Mouse (Mus musculus) hindbrain, embryonic 13.5 days (tissue): Measurements from ENCODE around the gene Tob1. TPM values are rescaled to one million over a fixed set of nuclear protein-coding genes. Genes with fewer than 3 reads are reported as not detected.

Experiments used
- ATAC-seq: fragments of 200-750 bp; cut with Nextera tagmentation; 2 replicates; pipeline ENCODE4 v1.8.0; 2017; ENCODE audit warnings: moderate TSS enrichment; ENCODE audit not compliant: low FRiP score
- H3K27ac ChIP-seq: fragments of 300-500 bp; sonication (generic); 2 replicates; pipeline ENCODE4 v1.5.1; 2015; ENCODE audit warnings: inconsistent platforms, mild to moderate bottlenecking, moderate library complexity
- H3K27me3 ChIP-seq: fragments of 300-500 bp; sonication (generic); 2 replicates; pipeline ENCODE4 v1.6.1; 2015; ENCODE audit warnings: mild to moderate bottlenecking, inconsistent platforms
- H3K36me3 ChIP-seq: fragments of 300-500 bp; sonication (generic); 2 replicates; pipeline ENCODE4 v1.6.1; 2015; ENCODE audit warnings: mild to moderate bottlenecking, inconsistent platforms
- H3K4me1 ChIP-seq: fragments of 300-500 bp; sonication (generic); replicated peaks from 2 replicates; pipeline ENCODE4 v1.6.1; 2015; ENCODE audit warnings: inconsistent platforms
- H3K4me2 ChIP-seq: fragments of 300-500 bp; sonication (generic); 2 replicates; pipeline ENCODE4 v1.6.1; 2015; ENCODE audit warnings: inconsistent platforms, mild to moderate bottlenecking, moderate library complexity
- H3K4me3 ChIP-seq: fragments of 300-500 bp; sonication (generic); 2 replicates; pipeline ENCODE4 v1.5.1; 2015; ENCODE audit warnings: mild to moderate bottlenecking, inconsistent platforms
- H3K9ac ChIP-seq: fragments of 300-500 bp; sonication (generic); 2 replicates; pipeline ENCODE4 v1.6.1; 2015; ENCODE audit warnings: mild to moderate bottlenecking, inconsistent platforms
- H3K9me3 ChIP-seq: fragments of 300-500 bp; sonication (generic); 2 replicates; pipeline ENCODE4 v1.6.1; 2016; ENCODE audit warnings: inconsistent platforms
- WGBS: fragments of 180-500 bp; shearing (Covaris S2); methylation state at CpG from one replicate; pipeline ENCODE4 v1.1.7; 2015; 5-methylcytosine and 5-hydroxymethylcytosine counted together
- polyA plus RNA-seq: library from polyadenylated mRNA; unstranded; fragments of >200 nt; fragmentation: Nextera tagmentation; extraction: Ambion mirVana; gene quantifications from 2 replicates; pipeline ENCODE4 v1.2.1, GENCODE M21; 2015

Gene Tob1
- polyA plus RNA-seq, 1 experiment from 2014 or later = 36.0 TPM

GRCm38 (mm10) chr11:94179768-94180167 is 31.5 kb upstream of the Tob1 start:
- Histone ChIP-seq H3K27ac (no peak overlapping the region), H3K9ac (no peak overlapping the region), H3K4me2 (no peak overlapping the region), H3K4me3 (no peak overlapping the region), H3K9me3 (no peaks in the 10 kb centered on the region), H3K4me1 (peaks cover 12% of the 10 kb centered on the region), H3K27me3 (no peaks in the 10 kb centered on the region), H3K36me3 (no peaks in the 10 kb centered on the region)
- WGBS = 23% methylated on average over 1 of the region's 1 CpGs
- no peak for ATAC-seq

- Histone ChIP-seq H3K9ac (no peak overlapping the region), H3K27ac (no peak overlapping the region), H3K9me3 (no peaks in the 10 kb centered on the region), H3K4me1 (peaks cover 11% of the 10 kb centered on the region), H3K4me2 (no peak overlapping the region), H3K36me3 (no peaks in the 10 kb centered on the region), H3K27me3 (no peaks in the 10 kb centered on the region), H3K4me3 (no peak overlapping the region)
- ATAC-seq = no peak
- 85% methylated on average over 4 of the region's 4 CpGs for WGBS
These were observed 31.1 kb upstream of the Tob1 start for GRCm38 (mm10) chr11:94180194-94180593.

DNA sequence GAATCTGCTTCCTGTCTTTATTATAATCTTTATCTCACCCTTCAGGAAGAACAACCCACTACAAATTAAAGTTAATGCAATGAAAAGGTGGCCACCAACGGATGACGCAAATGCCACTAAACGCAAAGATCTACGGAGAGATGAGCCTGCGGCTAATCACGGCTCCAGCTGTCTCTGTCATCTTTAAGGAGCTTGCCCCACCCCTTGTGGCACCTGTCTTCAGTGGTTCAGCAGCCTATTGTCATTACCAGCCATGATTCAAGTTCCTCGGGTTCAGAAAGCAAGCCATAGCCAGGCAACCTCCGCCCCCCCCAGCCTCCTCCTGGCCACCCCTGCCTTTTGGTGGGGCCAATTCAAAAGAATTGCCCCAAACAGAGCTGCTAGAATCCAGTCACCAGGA is 29.6 kb upstream of the Tob1 start:
- H3K9me3 ChIP-seq = no peaks in the 10 kb centered on the region
- no peak overlapping the region for H3K4me3 ChIP-seq
- H3K27ac ChIP-seq = no peak overlapping the region
- H3K36me3 ChIP-seq = no peaks in the 10 kb centered on the region
- 92% methylated on average over 8 of the region's 8 CpGs for WGBS
- no peak overlapping the region for H3K4me2 ChIP-seq
- no peaks in the 10 kb centered on the region for H3K27me3 ChIP-seq
- no peak for ATAC-seq
- 0 out of 2 replicates have a peak, but pooled peaks cover 3% of the 10 kb centered on the region for H3K4me1 ChIP-seq
- H3K9ac ChIP-seq = no peak overlapping the region

DNA sequence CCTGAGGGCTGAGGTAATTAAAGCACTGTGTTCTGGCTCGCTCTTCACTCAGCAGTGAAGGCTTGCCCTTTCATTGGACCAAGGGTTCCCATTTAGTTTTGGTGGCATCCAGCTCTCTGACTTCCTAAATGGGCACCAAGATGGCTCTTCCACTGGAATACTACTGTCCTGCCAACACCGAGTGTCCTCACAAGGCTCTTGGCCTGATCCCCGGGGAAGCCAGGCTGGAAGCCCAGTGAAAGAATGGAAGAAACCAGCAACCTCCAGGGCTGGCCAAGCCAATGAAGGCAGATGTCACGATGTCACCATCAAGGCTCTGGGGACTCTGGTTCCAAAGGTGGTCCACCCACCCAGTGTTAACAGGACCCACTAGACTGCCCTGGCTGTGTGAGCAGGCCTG is 28.5 kb upstream of the Tob1 start:
- H3K4me1 ChIP-seq = 0 out of 2 replicates have a peak, but pooled peaks cover 3% of the 10 kb centered on the region
- no peaks in the 10 kb centered on the region for H3K36me3 ChIP-seq
- H3K4me2 ChIP-seq = no peak overlapping the region
- ATAC-seq = no peak
- no peaks in the 10 kb centered on the region for H3K27me3 ChIP-seq
- 88% methylated on average over 4 of the region's 4 CpGs for WGBS
- no peak overlapping the region for H3K4me3 ChIP-seq
- H3K9me3 ChIP-seq = no peaks in the 10 kb centered on the region
- H3K9ac ChIP-seq = no peak overlapping the region
- no peak overlapping the region for H3K27ac ChIP-seq

DNA sequence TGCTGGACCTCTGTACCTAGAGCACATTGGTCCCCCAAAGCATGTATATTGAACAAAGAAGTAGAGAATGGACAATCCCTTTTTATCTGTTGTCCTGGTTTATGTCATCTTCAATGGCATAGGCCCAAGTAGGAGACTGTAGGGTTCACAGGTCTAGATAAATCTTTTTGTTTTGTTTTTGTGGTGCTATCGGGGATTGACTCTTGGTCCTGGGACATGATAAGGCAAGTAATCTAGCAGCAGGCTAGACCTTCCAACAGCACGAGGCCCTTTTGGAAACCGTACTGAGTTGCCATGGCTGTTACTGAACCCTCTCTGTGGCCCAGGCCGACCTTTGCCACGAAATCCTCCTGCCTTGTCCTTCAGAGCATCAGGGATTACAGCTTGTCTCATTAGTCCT is 28.1 kb upstream of the Tob1 start:
- Histone ChIP-seq H3K4me1 (0 out of 2 replicates have a peak, but pooled peaks cover 3% of the 10 kb centered on the region), H3K9me3 (no peaks in the 10 kb centered on the region), H3K27me3 (no peaks in the 10 kb centered on the region), H3K4me2 (no peak overlapping the region), H3K9ac (no peak overlapping the region), H3K4me3 (no peak overlapping the region), H3K27ac (no peak overlapping the region), H3K36me3 (no peaks in the 10 kb centered on the region)
- no peak for ATAC-seq
- 89% methylated on average over 5 of the region's 5 CpGs for WGBS

DNA sequence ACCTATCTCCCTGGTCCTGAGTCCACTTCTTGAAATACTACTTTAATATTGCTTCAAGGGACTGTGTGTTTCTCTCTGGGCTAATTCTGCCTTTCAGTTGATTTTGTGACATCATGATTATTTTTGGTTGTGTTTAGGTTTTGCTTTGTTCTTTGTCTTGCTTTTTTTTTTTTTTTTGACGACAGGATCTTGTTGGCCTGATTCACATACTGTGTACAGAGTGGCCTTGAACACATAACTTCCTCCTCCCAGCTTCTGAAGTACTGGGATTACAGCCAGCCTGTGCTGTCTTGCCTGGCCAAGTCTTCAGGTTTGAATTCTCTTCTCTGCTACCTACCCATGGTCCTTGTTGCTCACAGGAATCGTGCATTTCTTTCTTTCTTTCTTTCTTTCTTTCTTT is 27.6 kb upstream of the Tob1 start:
- Histone ChIP-seq H3K27me3 (no peaks in the 10 kb centered on the region), H3K9ac (no peak overlapping the region), H3K36me3 (no peaks in the 10 kb centered on the region), H3K4me3 (no peak overlapping the region), H3K4me2 (no peak overlapping the region), H3K4me1 (0 out of 2 replicates have a peak, but pooled peaks cover 3% of the 10 kb centered on the region), H3K9me3 (no peaks in the 10 kb centered on the region), H3K27ac (no peak overlapping the region)
- no peak for ATAC-seq
- WGBS = 86% methylated on average over 2 of the region's 2 CpGs

DNA sequence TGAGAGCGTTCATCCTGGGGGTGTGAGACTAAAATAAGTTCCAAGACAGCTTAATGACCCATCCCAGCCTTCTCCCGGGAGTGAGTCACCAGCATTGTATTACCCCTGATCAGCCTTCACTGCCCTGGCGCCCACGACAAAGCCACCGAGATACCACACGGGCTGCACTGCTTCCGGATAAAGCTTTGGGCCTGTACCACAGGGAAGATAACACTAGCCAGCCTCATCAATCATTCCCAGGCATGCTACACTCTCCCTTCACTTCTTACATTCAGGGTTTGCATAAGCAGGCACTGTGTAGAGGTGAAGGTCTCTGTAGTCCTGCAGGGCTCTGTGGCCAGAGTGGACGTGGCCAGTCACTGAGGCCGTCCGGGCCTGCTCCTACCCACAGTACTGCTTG is 21.7 kb upstream of the Tob1 start:
- ATAC-seq = no peak
- Histone ChIP-seq H3K9me3 (no peaks in the 10 kb centered on the region), H3K27ac (peak overlapping the region; percentile 37; the same call in 1 of the 2 replicates), H3K4me2 (no peak overlapping the region), H3K9ac (no peak overlapping the region), H3K4me1 (peaks cover 18% of the 10 kb centered on the region), H3K36me3 (no peaks in the 10 kb centered on the region), H3K4me3 (no peak overlapping the region), H3K27me3 (no peaks in the 10 kb centered on the region)
- 51% methylated on average over 10 of the region's 10 CpGs for WGBS

GRCm38 (mm10) chr11:94190665-94191064 is 20.6 kb upstream of the Tob1 start:
- Histone ChIP-seq H3K9ac (no peak overlapping the region), H3K4me1 (peaks cover 23% of the 10 kb centered on the region), H3K36me3 (no peaks in the 10 kb centered on the region), H3K4me2 (no peak overlapping the region), H3K4me3 (no peak overlapping the region), H3K27me3 (no peaks in the 10 kb centered on the region), H3K27ac (no peak overlapping the region), H3K9me3 (no peaks in the 10 kb centered on the region)
- ATAC-seq = no peak
- WGBS = 76% methylated on average over 5 of the region's 5 CpGs

DNA sequence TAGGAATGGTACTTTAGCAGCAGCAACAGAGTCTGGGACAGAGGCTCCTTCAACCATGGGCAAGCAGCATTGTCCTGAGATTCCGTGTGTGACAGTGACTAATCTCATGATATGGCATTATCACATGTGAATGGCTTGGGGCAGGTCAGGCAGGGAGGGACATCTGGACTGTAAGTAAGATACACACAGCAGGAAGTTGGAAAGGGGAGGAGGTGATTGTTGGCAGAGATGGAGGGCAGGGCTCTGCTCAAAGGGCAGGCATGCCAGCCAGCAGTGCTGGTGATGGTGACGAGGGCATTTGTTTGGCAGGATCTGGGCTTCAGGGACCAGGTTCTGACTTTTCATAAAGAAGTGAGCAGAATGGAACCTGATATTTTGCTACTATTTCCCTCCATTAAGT is 18.1 kb upstream of the Tob1 start:
- ATAC-seq = no peak
- Histone ChIP-seq H3K27ac (0 out of 2 replicates have a peak overlapping the region, but pooled peaks have one; percentile 18), H3K4me2 (no peak overlapping the region), H3K4me1 (peaks cover 23% of the 10 kb centered on the region), H3K4me3 (no peak overlapping the region), H3K27me3 (no peaks in the 10 kb centered on the region), H3K9ac (0 out of 2 replicates have a peak overlapping the region, but pooled peaks have one; percentile 20), H3K36me3 (no peaks in the 10 kb centered on the region), H3K9me3 (no peaks in the 10 kb centered on the region)
- 52% methylated on average over 2 of the region's 2 CpGs for WGBS

- ATAC-seq = no peak
- no peak overlapping the region for H3K4me2 ChIP-seq
- H3K4me3 ChIP-seq = no peak overlapping the region
- H3K27ac ChIP-seq = no peak overlapping the region
- no peaks in the 10 kb centered on the region for H3K9me3 ChIP-seq
- 88% methylated on average over 3 of the region's 3 CpGs for WGBS
- H3K9ac ChIP-seq = no peak overlapping the region
- peaks cover 10% of the 10 kb centered on the region; the same call in 1 of the 2 replicates for H3K4me1 ChIP-seq
- H3K27me3 ChIP-seq = no peaks in the 10 kb centered on the region
- no peaks in the 10 kb centered on the region for H3K36me3 ChIP-seq
These were observed 14.9 kb upstream of the Tob1 start for GRCm38 (mm10) chr11:94196311-94196710.

DNA sequence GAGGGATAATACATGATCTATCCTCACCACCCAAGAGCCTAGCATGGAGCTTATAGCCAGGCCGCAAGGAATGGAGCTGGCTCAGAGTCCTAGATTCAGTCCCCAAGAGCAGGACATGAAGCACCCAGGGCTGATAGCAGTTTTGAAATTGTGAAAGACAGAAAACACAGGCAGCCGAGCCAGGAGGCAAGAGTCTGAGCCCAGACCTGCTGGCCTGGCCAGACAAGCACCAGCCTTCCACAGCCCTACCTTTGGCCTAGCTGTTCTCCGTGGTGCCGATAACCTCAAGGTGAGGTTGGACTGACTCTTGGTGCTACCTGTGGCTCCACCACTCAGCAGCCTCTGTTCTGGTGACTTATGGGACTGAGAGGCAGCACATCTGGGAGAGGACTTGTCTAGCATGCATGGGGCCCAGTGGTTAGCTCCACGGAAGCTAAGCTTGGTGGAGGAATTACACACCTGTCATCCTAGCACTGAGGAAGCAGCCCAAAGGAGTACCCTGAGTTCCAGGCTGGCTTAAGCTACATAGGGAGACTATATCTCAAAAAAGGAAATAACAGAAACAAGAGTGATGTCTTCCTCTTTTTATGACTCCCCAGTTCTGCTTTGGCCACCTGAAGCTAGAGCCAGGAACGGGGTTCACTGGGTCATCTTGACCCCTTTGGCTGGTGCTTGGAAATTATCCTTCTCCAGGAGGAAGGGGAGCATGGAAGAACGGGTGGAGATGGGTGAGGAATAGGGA is 12.7 kb upstream of the Tob1 start:
- no peak overlapping the region for H3K9ac ChIP-seq
- H3K4me2 ChIP-seq = no peak overlapping the region
- ATAC-seq = no peak
- peaks cover 5% of the 10 kb centered on the region; the same call in 1 of the 2 replicates for H3K4me1 ChIP-seq
- H3K27me3 ChIP-seq = no peaks in the 10 kb centered on the region
- no peaks in the 10 kb centered on the region for H3K36me3 ChIP-seq
- H3K4me3 ChIP-seq = no peak overlapping the region
- H3K27ac ChIP-seq = no peak overlapping the region
- no peaks in the 10 kb centered on the region for H3K9me3 ChIP-seq
- WGBS = 89% methylated on average over 7 of the region's 7 CpGs

DNA sequence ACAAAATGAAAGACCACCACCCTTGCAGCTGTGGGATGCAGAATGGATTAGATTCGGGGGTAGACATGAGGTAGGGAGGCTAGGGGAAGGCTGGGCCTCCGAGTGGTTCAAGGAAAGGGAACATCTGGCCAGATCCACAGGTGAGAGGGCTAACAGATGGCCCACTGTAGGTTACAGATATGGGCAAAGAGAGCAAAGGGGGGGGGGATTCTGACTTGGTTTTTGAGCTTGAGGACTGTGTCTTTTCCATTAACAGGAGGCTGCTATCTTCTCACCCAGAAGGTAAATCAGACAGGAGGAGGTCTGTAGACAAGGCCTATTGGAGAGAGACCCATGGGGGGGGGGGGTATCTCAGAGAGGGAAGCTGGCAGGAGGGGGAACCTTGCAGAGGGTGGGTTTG is 11.5 kb upstream of the Tob1 start:
- Histone ChIP-seq H3K9me3 (no peaks in the 10 kb centered on the region), H3K36me3 (no peaks in the 10 kb centered on the region), H3K9ac (no peak overlapping the region), H3K4me2 (no peak overlapping the region), H3K4me1 (0 out of 2 replicates have a peak, but pooled peaks cover 2% of the 10 kb centered on the region), H3K27ac (no peak overlapping the region), H3K27me3 (no peaks in the 10 kb centered on the region), H3K4me3 (no peak overlapping the region)
- ATAC-seq = no peak
- 80% methylated on average over 2 of the region's 2 CpGs for WGBS

DNA sequence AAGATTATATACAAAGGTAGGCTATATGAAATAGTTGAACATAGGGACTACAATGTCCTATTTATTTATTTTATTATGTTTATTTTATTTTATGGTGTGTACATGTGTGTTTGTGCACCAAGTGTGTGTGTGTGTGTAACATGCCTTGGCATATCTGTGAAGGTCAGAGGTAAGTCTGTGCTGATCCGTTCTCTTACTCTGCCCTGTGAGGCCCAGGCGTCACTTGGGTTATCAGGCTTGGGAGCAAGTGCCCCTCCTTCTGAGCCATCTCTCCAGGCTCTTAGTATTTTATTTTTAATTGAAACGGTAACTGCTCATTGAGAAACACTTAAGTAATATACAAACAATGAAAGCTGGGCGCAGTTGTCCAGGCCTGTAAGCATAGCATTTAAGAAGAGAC is 10.8 kb upstream of the Tob1 start:
- Histone ChIP-seq H3K9ac (no peak overlapping the region), H3K27ac (no peak overlapping the region), H3K4me1 (no peaks in the 10 kb centered on the region), H3K4me3 (no peak overlapping the region), H3K27me3 (no peaks in the 10 kb centered on the region), H3K36me3 (no peaks in the 10 kb centered on the region), H3K4me2 (no peak overlapping the region), H3K9me3 (no peaks in the 10 kb centered on the region)
- WGBS = 86% methylated on average over 4 of the region's 4 CpGs
- no peak for ATAC-seq
